Comparison of ENCODE assay signal across 1 mouse cellular context in genomic region chr14:72807286-72807685, GRCm38 (mm10).
A peak's percentile ranks its signal among the peaks of the same experiment; 100 is the strongest.
TF ChIP-seq lines count a peak whose summit lies in the region.

No protein-coding gene starts in this region.

TF ChIP-seq in CH12.LX, 34 proteins besides CTCF, POLR2A, EP300 and RAD21 (continued from another document):
- TF ChIP-seq POLR2AphosphoS2 (IDR thresholded peaks at IDR 0.05; ENCODE audit: low read depth, low read length) (0 out of 2 replicates have a peak, but pooled peaks have one; percentile 38), NELFE (IDR thresholded peaks at IDR 0.05; ENCODE audit: low read depth, low read length) (peak; percentile 43; the same call in 1 of the 2 replicates), UBTF (IDR thresholded peaks at IDR 0.05; ENCODE audit: low read depth, low read length) (peak; percentile 50; the same call in 1 of the 2 replicates), RCOR1 (conservative IDR thresholded peaks at IDR 0.05; ENCODE audit: low read depth, low read length) (peak; percentile 92; the same call in 1 of the 2 replicates), USF2 (conservative IDR thresholded peaks at IDR 0.05; ENCODE audit: low read depth, low read length) (no peak), MXI1 (IDR thresholded peaks at IDR 0.05; ENCODE audit: low read depth, low read length) (peak; percentile 36; the same call in 1 of the 2 replicates), CHD2 (IDR thresholded peaks at IDR 0.05; ENCODE audit: low read length) (peak; percentile 72; the same call in 1 of the 2 replicates), MAFK (IDR thresholded peaks at IDR 0.05; ENCODE audit: insufficient replicate concordance, low read length) (peak; percentile 67; the same call in 1 of the 2 replicates), GABPA (IDR thresholded peaks at IDR 0.05; ENCODE audit: insufficient replicate concordance, low read depth, low read length) (no peak), JUN (IDR thresholded peaks at IDR 0.05; ENCODE audit: insufficient read depth, low read depth, low read length) (peak; percentile 91), E2F4 (IDR thresholded peaks at IDR 0.05; ENCODE audit: insufficient replicate concordance, low read depth, low read length) (no peak), MYC (IDR thresholded peaks at IDR 0.05; ENCODE audit: low read depth, low read length) (peak; percentile 78)
